Mouse (Mus musculus) liver, embryonic 16.5 days (tissue): Measurements from ENCODE around the gene Pik3r6. TPM values are rescaled to one million over a fixed set of nuclear protein-coding genes. Genes with fewer than 3 reads are reported as not detected.

ENCODE experiments used
- ATAC-seq: fragments of 200-750 bp; cut with Nextera tagmentation; 2 replicates; pipeline ENCODE4 v1.8.0; 2017; ENCODE audit warnings: low read depth, mild to moderate bottlenecking, moderate number of reproducible peaks, moderate library complexity
- H3K27ac ChIP-seq: fragments of 300-500 bp; sonication (generic); 2 replicates; pipeline ENCODE4 v1.5.1; 2014; ENCODE audit warnings: mild to moderate bottlenecking, low read length
- H3K27me3 ChIP-seq: fragments of 300-500 bp; sonication (generic); 2 replicates; pipeline ENCODE4 v1.6.1; 2014; ENCODE audit warnings: low read depth, low read length, mixed read lengths; ENCODE audit not compliant: control insufficient read depth, insufficient read depth
- H3K36me3 ChIP-seq: fragments of 300-500 bp; sonication (generic); 2 replicates; pipeline ENCODE4 v1.6.1; 2014; ENCODE audit warnings: mild to moderate bottlenecking; ENCODE audit not compliant: control insufficient read depth, insufficient read depth
- H3K4me1 ChIP-seq: fragments of 300-500 bp; sonication (generic); 2 replicates; pipeline ENCODE4 v1.6.1; 2014; ENCODE audit warnings: low read depth, low read length, mixed read lengths; ENCODE audit not compliant: control insufficient read depth
- H3K4me2 ChIP-seq: fragments of 300-500 bp; sonication (generic); 2 replicates; pipeline ENCODE4 v1.6.1; 2014; ENCODE audit warnings: low read depth, low read length, mixed read lengths
- H3K4me3 ChIP-seq: fragments of 300-500 bp; sonication (generic); 2 replicates; pipeline ENCODE4 v1.5.1; 2014; ENCODE audit warnings: low read depth, mild to moderate bottlenecking, low read length
- H3K9ac ChIP-seq: fragments of 300-500 bp; sonication (generic); 2 replicates; pipeline ENCODE4 v1.6.1; 2014; ENCODE audit warnings: low read depth, low read length
- H3K9me3 ChIP-seq: fragments of 300-500 bp; sonication (generic); replicated peaks from 2 replicates; pipeline ENCODE4 v1.6.1; 2016; ENCODE audit warnings: low read length; ENCODE audit not compliant: control insufficient read depth
- WGBS: fragments of 180-500 bp; shearing (Covaris S2); extraction: QIAGEN DNeasy Blood & Tissue Kit; methylation state at CpG from one replicate; pipeline ENCODE4 v1.1.7; 2014; ENCODE audit not compliant: insufficient replicate concordance; 5-methylcytosine and 5-hydroxymethylcytosine counted together
- polyA plus RNA-seq: library from polyadenylated mRNA; unstranded; fragments of >200 nt; fragmentation: Nextera tagmentation; extraction: Ambion mirVana; gene quantifications from 2 replicates; pipeline ENCODE4 v1.2.1, GENCODE M21; 2015

The Pik3r6 gene
- polyA plus RNA-seq, 1 experiment from 2014 or later, result 2.8 TPM

DNA sequence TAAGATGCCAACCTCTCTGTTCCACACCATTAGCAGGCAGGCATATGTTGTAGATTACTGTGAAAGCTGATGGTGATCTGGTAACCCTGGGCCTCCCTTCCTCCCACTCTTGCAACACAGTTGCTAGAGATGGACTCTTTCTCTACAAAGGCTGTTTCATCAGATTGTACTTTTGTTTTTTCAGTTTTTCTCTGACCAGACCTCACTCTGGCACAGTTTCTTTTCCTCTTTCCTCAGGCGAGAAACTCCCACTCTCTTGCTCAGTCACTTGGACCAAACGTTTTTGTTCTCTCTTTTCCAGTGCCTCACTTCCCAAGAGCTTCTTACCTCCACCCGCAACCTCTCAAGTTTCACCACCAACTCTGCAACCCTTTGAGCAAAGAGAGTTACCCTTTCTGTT lies 11.2 kb downstream of the Pik3r6 start:
- Histone ChIP-seq H3K4me1 (no peaks in the 10 kb centered on the region), H3K27ac (no peak overlapping the region), H3K4me2 (no peak overlapping the region), H3K36me3 (no peaks in the 10 kb centered on the region), H3K9me3 (no peaks in the 10 kb centered on the region), H3K9ac (no peak overlapping the region), H3K27me3 (no peaks in the 10 kb centered on the region), H3K4me3 (no peak overlapping the region)
- WGBS, result 32% methylated on average over 3 of the region's 3 CpGs
- ATAC-seq, result no peak

DNA sequence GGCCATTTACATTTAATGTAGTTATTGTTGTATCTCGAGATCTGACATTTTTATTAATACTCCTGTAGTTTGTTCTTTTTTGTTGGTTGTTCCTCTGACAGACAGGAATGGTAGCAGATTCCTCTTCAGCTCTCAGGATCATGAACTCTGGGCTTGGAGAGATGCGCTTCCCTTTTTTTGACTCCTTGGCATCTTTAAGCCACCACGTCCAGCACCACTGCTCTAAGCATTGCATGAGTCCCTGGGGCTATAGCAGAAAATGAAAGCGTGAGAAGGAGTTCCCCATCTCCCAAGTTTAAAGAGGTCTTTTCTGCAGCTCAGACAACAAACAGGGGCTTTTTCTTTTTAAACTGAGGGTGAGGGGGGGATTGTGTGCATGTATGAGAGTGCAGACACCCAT lies 16.5 kb downstream of the Pik3r6 start:
- H3K27ac ChIP-seq, result no peak overlapping the region
- H3K27me3 ChIP-seq, result no peaks in the 10 kb centered on the region
- 64% methylated on average over 4 of the region's 4 CpGs for WGBS
- H3K9me3 ChIP-seq, result no peaks in the 10 kb centered on the region
- no peak for ATAC-seq
- no peak overlapping the region for H3K4me3 ChIP-seq
- H3K9ac ChIP-seq, result no peak overlapping the region
- no peaks in the 10 kb centered on the region for H3K36me3 ChIP-seq
- no peak overlapping the region for H3K4me2 ChIP-seq
- H3K4me1 ChIP-seq, result no peaks in the 10 kb centered on the region

DNA sequence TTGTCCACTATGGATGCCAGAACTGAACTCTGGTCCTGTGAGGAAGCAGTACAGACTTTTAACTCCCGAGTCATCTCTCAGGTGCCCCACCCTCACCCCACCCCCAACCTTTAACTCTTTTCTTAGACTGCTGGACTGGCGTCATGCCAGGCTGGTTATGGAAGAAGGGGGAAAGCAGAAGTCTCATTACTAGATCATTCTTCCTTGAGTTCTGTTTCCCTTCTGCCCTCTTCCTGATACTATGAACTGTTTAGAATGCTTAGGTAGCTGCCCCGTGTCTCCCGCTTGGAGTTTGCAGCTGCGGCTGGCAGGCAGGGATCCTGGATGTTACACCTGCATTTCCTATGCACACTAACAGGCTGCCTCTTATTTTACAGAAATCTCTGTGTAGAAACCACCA lies 17.0 kb downstream of the Pik3r6 start:
- Histone ChIP-seq H3K4me3 (no peak overlapping the region), H3K9ac (no peak overlapping the region), H3K9me3 (no peaks in the 10 kb centered on the region), H3K4me2 (no peak overlapping the region), H3K27me3 (no peaks in the 10 kb centered on the region), H3K27ac (no peak overlapping the region), H3K36me3 (no peaks in the 10 kb centered on the region), H3K4me1 (no peaks in the 10 kb centered on the region)
- 67% methylated on average over 5 of the region's 5 CpGs for WGBS
- no peak for ATAC-seq

DNA sequence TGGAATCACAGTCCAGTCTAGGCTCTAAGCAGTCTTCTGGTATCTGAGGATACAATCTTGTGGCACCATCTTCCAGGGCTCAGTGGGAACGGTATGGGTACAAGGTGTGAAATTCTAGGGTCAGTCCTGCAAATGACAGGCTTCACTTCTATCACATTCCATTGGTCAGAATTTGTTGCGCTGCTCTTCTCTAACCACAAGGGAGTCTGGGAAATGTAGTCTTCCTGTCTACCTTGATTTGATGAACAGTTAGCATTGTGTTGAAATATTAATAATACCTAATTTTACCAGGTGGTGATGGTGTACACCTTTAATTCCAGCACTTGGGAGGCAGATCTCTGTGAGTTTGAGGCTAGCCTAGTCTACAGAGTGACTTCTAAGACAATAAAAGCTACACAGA lies 17.6 kb downstream of the Pik3r6 start:
- no peaks in the 10 kb centered on the region for H3K27me3 ChIP-seq
- no peak overlapping the region for H3K4me2 ChIP-seq
- no peaks in the 10 kb centered on the region for H3K9me3 ChIP-seq
- H3K36me3 ChIP-seq, result no peaks in the 10 kb centered on the region
- H3K4me3 ChIP-seq, result no peak overlapping the region
- no peaks in the 10 kb centered on the region for H3K4me1 ChIP-seq
- H3K9ac ChIP-seq, result no peak overlapping the region
- H3K27ac ChIP-seq, result no peak overlapping the region
- ATAC-seq, result no peak
- 64% methylated on average over 2 of the region's 2 CpGs for WGBS

DNA sequence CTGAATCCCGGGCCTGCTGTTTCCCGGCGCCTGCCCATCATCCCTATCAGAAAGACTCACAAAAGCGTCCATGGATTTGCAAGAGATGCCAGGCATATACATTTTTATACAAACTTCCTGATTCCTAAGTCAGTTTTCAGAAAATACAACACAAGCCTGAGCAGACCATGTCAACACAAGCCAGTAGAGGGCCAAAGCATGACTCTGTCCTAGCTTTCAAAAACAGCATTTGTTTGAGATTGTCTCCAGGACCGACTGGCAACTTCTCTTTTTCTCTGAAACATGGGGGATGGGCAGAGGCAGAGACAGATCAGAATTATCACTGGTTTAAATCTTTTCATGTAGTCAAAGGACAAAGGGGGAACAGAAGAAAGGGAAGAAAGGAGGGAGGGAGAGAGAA lies 18.5 kb downstream of the Pik3r6 start:
- Histone ChIP-seq H3K9ac (no peak overlapping the region), H3K4me3 (no peak overlapping the region), H3K4me2 (no peak overlapping the region), H3K4me1 (no peaks in the 10 kb centered on the region), H3K27me3 (no peaks in the 10 kb centered on the region), H3K27ac (no peak overlapping the region), H3K9me3 (no peaks in the 10 kb centered on the region), H3K36me3 (no peaks in the 10 kb centered on the region)
- 49% methylated on average over 5 of the region's 5 CpGs for WGBS
- no peak for ATAC-seq

DNA sequence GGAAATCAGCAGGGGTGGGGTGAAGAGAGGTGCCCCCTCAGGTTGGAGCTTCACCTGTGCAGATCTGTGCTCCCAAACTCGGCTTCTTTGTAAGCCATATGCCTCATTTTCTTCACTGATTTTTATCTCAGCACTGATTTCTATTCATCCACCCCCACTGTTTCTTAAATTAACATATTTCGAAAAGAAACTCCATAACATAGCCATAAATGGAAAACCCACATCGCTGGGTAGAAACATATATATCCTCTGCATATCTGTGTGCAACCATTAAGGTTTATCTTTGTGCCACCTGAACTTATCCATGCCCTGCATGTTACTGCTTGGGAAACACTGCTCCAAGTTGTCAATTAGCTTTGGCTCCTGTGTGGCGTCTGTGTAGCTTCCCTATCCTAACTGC lies 23.6 kb downstream of the Pik3r6 start:
- Histone ChIP-seq H3K9me3 (no peaks in the 10 kb centered on the region), H3K4me3 (no peak overlapping the region), H3K9ac (no peak overlapping the region), H3K36me3 (no peaks in the 10 kb centered on the region), H3K4me1 (no peaks in the 10 kb centered on the region), H3K4me2 (no peak overlapping the region), H3K27me3 (no peaks in the 10 kb centered on the region), H3K27ac (no peak overlapping the region)
- ATAC-seq, result no peak
- 55% methylated on average over 4 of the region's 4 CpGs for WGBS

DNA sequence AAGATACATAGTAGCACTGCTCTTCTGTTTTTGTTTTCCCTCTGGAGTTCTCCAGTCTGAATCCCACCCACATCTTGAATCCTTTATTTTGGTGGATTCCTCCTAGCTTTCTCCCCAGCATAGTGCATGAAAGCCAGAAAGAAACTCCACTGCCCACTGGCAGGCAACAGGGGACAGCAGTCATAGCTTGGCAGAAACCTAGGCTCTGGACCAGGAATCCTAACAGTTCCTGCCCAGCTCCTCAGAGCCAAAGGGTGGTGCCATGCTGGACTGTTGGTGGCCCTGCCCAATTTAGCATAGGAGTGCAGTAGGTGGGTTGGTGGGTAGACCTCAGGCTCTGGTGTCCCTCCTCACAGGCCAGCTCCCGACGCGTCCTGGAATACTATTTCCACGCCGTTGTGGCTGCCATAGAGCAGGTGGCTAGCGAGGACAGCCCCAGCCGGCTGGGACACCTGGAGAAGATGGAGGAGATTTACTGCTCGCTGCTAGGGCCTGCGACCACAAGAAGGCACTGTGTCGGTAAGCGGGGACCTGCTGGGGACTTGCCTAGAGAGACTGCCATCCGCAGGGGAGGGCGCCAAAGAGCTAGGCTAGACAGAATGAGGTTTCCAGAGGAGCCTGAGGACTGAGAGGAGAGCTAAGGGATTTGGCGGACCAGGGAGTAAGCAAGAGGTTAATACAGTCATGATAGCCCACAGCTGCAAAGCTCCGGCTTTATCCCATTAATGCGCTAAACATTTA lies 28.4 kb downstream of the Pik3r6 start:
- Histone ChIP-seq H3K9ac (no peak overlapping the region), H3K4me2 (no peak overlapping the region), H3K9me3 (no peaks in the 10 kb centered on the region), H3K36me3 (no peaks in the 10 kb centered on the region), H3K27me3 (no peaks in the 10 kb centered on the region), H3K4me3 (no peak overlapping the region), H3K4me1 (no peaks in the 10 kb centered on the region), H3K27ac (no peak overlapping the region)
- no peak for ATAC-seq
- WGBS, result 53% methylated on average over 16 of the region's 16 CpGs

DNA sequence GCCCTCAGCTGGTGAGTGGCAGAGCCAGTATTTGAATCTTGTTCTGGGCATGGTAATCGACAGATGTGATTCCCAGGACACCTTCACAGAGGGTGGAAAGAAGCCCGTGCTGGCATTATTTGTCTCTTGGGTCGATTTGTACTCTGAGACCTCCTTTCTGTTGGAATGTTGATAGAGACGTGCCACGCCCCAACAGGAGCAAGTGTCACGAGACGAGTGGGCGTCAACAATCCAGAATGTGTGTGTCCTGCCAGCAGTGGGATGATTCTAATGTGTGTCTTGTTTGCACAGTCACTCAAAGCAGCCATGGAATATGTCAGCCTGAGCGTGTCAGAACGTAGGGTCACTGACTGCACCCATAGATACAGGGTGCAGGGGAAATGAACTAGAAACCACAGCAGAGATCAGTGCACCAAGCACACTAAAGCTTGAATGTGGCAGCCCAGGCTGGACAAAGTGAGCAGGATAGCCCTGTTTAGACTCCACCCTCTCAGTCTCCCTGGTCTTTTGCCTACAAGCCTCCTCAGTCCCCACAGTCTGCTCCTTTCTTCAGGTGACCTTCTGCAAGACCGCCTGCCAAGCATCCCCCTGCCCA lies 29.2 kb downstream of the Pik3r6 start:
- H3K27me3 ChIP-seq, result no peaks in the 10 kb centered on the region
- H3K36me3 ChIP-seq, result no peaks in the 10 kb centered on the region
- no peaks in the 10 kb centered on the region for H3K4me1 ChIP-seq
- WGBS, result 53% methylated on average over 11 of the region's 11 CpGs
- H3K4me3 ChIP-seq, result no peak overlapping the region
- no peak overlapping the region for H3K9ac ChIP-seq
- ATAC-seq, result no peak
- H3K9me3 ChIP-seq, result no peaks in the 10 kb centered on the region
- H3K27ac ChIP-seq, result no peak overlapping the region
- H3K4me2 ChIP-seq, result no peak overlapping the region

DNA sequence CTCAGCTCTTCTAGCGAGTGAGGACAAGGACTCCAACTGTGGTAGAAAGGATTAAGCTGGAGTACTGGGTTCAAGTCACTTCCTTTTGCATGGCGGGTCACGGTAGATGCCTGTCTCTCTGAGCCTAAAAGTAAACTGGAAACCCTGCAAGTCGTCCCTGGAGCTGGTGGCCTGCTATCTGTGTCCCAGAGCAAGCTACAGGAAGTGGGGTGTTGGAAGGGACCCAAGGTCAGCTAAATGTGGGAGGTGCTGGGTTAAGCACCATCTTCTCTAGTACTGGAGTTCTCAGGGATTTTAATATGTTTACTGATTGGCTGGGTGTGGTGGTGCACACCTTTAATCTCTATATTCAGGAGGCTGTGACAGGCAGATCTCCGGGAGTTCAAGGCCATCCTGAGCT lies 30.0 kb downstream of the Pik3r6 start:
- Histone ChIP-seq H3K4me2 (no peak overlapping the region), H3K36me3 (no peaks in the 10 kb centered on the region), H3K9ac (no peak overlapping the region), H3K27ac (no peak overlapping the region), H3K27me3 (no peaks in the 10 kb centered on the region), H3K4me1 (no peaks in the 10 kb centered on the region), H3K9me3 (no peaks in the 10 kb centered on the region), H3K4me3 (no peak overlapping the region)
- 56% methylated on average over 5 of the region's 5 CpGs for WGBS
- ATAC-seq, result no peak
